Mouse (Mus musculus) megakaryocyte, embryonic 14.5 days (primary cell): ENCODE measurements around the gene Slc25a43. TPM values are rescaled to one million over a fixed set of nuclear protein-coding genes. Genes with fewer than 3 reads are reported as not detected.
A peak's percentile ranks its signal among the peaks of the same experiment; 100 is the strongest.
"Not testable (repeated sequence)": the region's sequence is repeated elsewhere in the genome, so short reads cannot be mapped to it uniquely, and the experiment has no call there.

Experiments used
- H3K27me3 ChIP-seq: replicated peaks from 2 replicates; pipeline ENCODE3; 2012; ENCODE audit warnings: inconsistent platforms
- H3K36me3 ChIP-seq: replicated peaks from 2 replicates; pipeline ENCODE3; 2012; ENCODE audit warnings: low read length, inconsistent platforms, mixed read lengths
- H3K4me1 ChIP-seq: 2 replicates; pipeline ENCODE4 v1.6.1; 2012; ENCODE audit warnings: inconsistent platforms
- H3K4me3 ChIP-seq: replicated peaks from 2 replicates; pipeline ENCODE3; 2012; ENCODE audit warnings: moderate library complexity, mild to moderate bottlenecking, inconsistent platforms
- H3K9me3 ChIP-seq: 2 replicates; pipeline ENCODE4 v1.6.1; 2012; ENCODE audit warnings: inconsistent platforms
- FLI1 ChIP-seq: IDR thresholded peaks from 2 replicates; pipeline ENCODE4 v1.6.1; 2012; ENCODE audit warnings: low read length, inconsistent platforms, mixed read lengths
- GATA1 ChIP-seq: IDR thresholded peaks from 3 replicates; pipeline ENCODE4 v1.6.1; 2012; ENCODE audit warnings: mixed read lengths, low read length, inconsistent platforms, borderline replicate concordance
- polyA plus RNA-seq: library from polyadenylated mRNA; stranded (reverse); fragments of >175 nt; gene quantifications from 2 replicates; pipeline ENCODE4 v1.2.3, GENCODE M21; 2012; ENCODE audit warnings: low replicate concordance; ENCODE audit not compliant: insufficient read depth

Slc25a43 gene
- polyA plus RNA-seq, 1 experiment: 2.6 TPM

DNA sequence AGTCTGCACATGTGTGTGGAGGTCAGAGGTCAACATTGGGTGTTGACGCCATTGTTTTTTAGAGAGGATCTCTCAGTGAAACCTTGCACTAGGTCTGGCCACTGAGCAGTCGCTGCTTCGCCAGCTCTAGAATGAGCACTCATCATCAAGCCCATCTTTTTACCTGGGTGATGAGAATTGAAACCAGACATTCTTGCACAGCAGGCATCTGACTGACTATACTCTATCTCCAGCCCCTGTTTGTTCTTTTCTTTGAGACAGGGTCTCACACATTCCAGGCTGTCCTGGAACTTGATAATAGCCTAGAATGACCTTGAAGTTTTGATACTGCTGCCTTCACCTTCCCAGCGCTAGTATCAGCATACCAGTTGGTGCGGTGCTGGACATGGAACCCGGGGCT lies 29.1 kb downstream of the Slc25a43 start:
- H3K4me1 ChIP-seq: peaks cover 3% of the 10 kb centered on the region; the same call in 1 of the 2 replicates
- no peak overlapping the region for H3K4me3 ChIP-seq
- TF ChIP-seq GATA1 (no peak), FLI1 (no peak)
- H3K36me3 ChIP-seq: no peaks in the 10 kb centered on the region
- H3K27me3 ChIP-seq: peaks cover 15% of the 10 kb centered on the region
- H3K9me3 ChIP-seq: no peaks in the 10 kb centered on the region

DNA sequence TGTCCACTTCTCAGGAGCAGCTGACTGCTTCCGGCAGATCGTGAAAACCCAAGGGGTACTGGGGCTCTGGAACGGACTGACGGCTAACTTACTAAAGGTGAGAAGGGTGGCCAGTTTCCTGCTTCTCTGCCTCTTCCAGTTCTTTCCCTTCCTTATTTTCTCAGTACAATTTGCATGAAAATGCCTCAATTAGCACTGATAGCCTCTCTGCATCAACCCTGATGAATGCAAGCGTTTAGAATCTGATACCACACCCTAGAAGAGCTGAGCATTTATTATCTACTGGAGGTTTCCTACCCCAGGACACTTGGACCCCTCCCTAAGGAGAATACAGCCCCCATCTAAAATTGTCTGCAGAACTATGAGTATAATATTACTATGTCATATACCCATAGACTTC lies 32.1 kb downstream of the Slc25a43 start:
- no peaks in the 10 kb centered on the region for H3K9me3 ChIP-seq
- H3K4me1 ChIP-seq: peaks cover 3% of the 10 kb centered on the region; the same call in 1 of the 2 replicates
- peaks cover 11% of the 10 kb centered on the region for H3K27me3 ChIP-seq
- H3K36me3 ChIP-seq: no peaks in the 10 kb centered on the region
- no peak overlapping the region for H3K4me3 ChIP-seq
- no peak for TF ChIP-seq GATA1
- no peak for TF ChIP-seq FLI1

DNA sequence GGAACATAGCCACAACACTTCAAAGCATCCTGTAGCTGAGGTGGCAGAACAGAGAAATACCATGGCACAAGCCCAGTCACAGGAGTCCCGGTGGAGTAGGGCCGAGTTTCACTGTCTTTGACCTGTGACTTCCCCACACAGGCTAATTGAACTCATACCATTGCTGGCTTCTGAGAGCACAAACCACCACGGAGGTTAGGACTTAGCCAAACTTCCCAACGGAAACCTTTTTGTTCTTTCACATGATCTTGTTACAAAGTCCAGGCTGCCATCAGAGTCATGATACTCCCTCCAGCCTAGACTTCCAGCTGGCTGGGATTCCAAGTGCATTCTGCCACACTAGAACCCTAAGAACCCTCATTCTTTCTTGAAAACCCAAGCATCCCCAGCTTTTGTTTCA lies 34.2 kb downstream of the Slc25a43 start:
- Histone ChIP-seq H3K27me3 (peaks cover 2% of the 10 kb centered on the region), H3K4me1 (peaks cover 3% of the 10 kb centered on the region; the same call in 1 of the 2 replicates), H3K36me3 (no peaks in the 10 kb centered on the region), H3K9me3 (no peaks in the 10 kb centered on the region), H3K4me3 (no peak overlapping the region)
- TF ChIP-seq FLI1: no peak
- TF ChIP-seq GATA1: no peak

GRCm38 (mm10) chrX:36789360-36789759 lies 45.9 kb downstream of the Slc25a43 start:
- Histone ChIP-seq H3K27me3 (no peaks in the 10 kb centered on the region), H3K4me3 (no peak overlapping the region), H3K4me1 (no peaks in the 10 kb centered on the region), H3K9me3 (no peaks in the 10 kb centered on the region), H3K36me3 (no peaks in the 10 kb centered on the region)
- TF ChIP-seq GATA1 (no peak), FLI1 (no peak)

DNA sequence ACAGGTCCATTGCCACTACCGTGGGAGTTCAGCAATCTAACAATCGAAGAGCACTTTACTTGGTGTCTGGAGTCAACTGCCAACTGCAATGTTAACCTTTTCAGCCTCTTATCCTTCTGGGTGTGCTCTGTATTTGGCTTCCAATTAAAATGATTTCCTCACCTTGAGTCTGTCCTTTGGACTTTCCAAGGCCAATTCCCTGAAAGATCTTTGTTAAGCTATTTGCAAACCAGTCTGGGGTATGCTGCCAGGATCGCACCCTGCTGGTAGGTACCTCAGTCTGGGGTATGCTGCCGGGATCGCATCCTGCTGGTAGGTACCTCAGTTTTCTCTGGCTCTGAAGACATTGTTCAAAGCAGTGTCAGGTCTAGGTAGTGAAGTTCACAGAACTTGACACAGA lies 51.1 kb downstream of the Slc25a43 start:
- no peak for TF ChIP-seq FLI1
- TF ChIP-seq GATA1: no peak
- Histone ChIP-seq H3K27me3 (no peaks in the 10 kb centered on the region), H3K36me3 (peaks cover 15% of the 10 kb centered on the region), H3K4me3 (no peak overlapping the region), H3K9me3 (peaks cover 9% of the 10 kb centered on the region), H3K4me1 (peaks cover 4% of the 10 kb centered on the region; the same call in 1 of the 2 replicates)

DNA sequence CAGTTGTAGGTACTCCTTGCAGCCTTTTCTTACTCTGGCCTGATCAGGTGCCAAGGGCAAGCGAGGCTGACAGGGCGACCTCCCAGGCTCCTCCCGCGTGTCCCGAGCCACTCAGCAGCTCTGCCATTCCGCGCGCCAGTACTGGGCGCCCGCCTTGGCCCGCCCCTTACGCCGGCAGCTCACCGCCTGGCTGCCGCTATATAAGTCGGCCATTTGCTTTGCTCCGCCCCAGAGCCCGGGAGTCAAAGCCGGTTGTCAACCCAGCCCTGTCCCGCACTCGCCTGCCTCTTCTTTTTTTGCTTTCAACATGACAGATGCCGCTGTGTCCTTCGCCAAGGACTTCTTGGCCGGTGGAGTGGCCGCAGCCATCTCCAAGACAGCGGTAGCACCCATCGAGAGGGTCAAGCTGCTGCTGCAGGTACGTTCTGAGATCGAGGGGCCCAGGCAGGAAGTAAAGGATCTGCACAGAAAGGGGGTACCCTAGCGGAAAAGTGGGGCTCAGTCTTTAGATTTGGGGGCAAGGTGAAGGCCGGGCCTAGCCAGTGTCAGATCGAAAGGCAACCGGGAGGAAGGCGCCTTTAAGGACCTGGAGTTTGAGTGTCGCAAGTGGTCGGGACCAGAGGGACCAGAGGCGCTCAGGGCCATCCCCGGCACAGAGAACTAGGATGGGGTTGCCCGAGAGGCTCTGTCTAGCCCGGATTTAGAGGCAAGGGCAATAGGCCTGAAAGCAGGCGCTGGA lies 52.1 kb downstream of the Slc25a43 start, which contains the start of gene Slc25a5:
TSS of gene Slc25a5 (plus strand) at position 228 of the 739 bp plus-strand sequence.
- H3K36me3 ChIP-seq: peaks cover 15% of the 10 kb centered on the region
- peaks cover 9% of the 10 kb centered on the region for H3K9me3 ChIP-seq
- peaks cover 4% of the 10 kb centered on the region; the same call in 1 of the 2 replicates for H3K4me1 ChIP-seq
- no peaks in the 10 kb centered on the region for H3K27me3 ChIP-seq
- TF ChIP-seq FLI1 (no peak), GATA1 (no peak)
- peak within 1 kb of the TSS; percentile 94 for H3K4me3 ChIP-seq

DNA sequence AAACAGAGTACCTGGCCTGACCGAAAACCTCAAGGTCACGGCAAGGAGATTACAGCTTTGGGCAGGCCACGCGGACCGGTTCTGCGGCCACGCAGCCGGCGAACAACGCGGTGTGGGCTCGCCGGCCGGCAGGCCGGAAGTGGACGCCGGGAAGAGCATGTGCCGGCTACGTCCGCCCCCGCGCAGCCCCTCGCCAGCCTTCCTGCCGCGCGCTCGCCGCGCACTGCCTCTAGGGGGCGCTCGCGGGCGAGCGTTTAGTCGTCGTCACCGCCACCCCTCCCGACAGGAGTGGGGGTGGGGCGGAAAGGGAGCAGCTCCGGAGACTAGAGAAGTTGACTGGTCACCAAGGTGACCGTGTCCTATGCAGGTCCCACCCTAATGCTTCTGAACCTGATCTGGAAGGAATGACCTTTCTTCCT lies 52.7 kb downstream of the Slc25a43 start:
- Histone ChIP-seq H3K4me3 (peak overlapping the region; percentile 94), H3K4me1 (peaks cover 4% of the 10 kb centered on the region; the same call in 1 of the 2 replicates), H3K27me3 (no peaks in the 10 kb centered on the region), H3K9me3 (peaks cover 9% of the 10 kb centered on the region), H3K36me3 (peaks cover 15% of the 10 kb centered on the region)
- no peak for TF ChIP-seq GATA1
- no peak; the same call in 1 of the 2 replicates for TF ChIP-seq FLI1

DNA sequence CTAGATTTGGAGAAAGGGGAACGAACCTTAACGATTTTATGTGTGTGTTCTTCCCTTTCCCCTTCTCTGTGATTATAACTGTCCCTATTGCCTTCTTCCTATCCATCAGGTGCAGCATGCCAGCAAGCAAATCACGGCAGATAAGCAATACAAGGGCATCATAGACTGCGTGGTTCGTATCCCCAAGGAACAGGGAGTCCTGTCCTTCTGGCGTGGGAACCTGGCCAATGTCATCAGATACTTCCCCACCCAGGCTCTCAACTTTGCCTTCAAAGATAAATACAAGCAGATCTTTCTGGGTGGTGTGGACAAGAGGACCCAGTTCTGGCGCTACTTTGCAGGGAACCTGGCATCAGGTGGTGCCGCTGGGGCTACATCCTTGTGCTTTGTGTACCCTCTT lies 53.3 kb downstream of the Slc25a43 start:
- H3K9me3 ChIP-seq, H3K4me1 ChIP-seq, H3K27me3 ChIP-seq: not testable (repeated sequence)
- peak overlapping the region; percentile 94 for H3K4me3 ChIP-seq
- peaks cover 15% of the 10 kb centered on the region for H3K36me3 ChIP-seq

GRCm38 (mm10) chrX:36799131-36799879 lies 55.8 kb downstream of the Slc25a43 start:
- Histone ChIP-seq H3K9me3 (peaks cover 9% of the 10 kb centered on the region), H3K27me3 (no peaks in the 10 kb centered on the region), H3K36me3 (peaks cover 15% of the 10 kb centered on the region), H3K4me1 (peaks cover 10% of the 10 kb centered on the region), H3K4me3 (no peak overlapping the region)
- TF ChIP-seq FLI1 (no peak), GATA1 (no peak)

GRCm38 (mm10) chrX:36803189-36803588 lies 59.7 kb downstream of the Slc25a43 start:
- TF ChIP-seq FLI1: no peak
- TF ChIP-seq GATA1: no peak
- Histone ChIP-seq H3K9me3 (no peaks in the 10 kb centered on the region), H3K27me3 (no peaks in the 10 kb centered on the region), H3K4me1 (peaks cover 14% of the 10 kb centered on the region), H3K36me3 (peaks cover 4% of the 10 kb centered on the region), H3K4me3 (peak overlapping the region; percentile 28)
